Mouse (Mus musculus) yolk sac, embryonic 10.5 days (tissue): ENCODE data around the gene Dera.

ENCODE experiments used
- DNase-seq: peaks from one replicate; pipeline ENCODE4 v3.0.0-alpha.2; 2017; ENCODE audit warnings: low spot score

The Dera gene

DNA sequence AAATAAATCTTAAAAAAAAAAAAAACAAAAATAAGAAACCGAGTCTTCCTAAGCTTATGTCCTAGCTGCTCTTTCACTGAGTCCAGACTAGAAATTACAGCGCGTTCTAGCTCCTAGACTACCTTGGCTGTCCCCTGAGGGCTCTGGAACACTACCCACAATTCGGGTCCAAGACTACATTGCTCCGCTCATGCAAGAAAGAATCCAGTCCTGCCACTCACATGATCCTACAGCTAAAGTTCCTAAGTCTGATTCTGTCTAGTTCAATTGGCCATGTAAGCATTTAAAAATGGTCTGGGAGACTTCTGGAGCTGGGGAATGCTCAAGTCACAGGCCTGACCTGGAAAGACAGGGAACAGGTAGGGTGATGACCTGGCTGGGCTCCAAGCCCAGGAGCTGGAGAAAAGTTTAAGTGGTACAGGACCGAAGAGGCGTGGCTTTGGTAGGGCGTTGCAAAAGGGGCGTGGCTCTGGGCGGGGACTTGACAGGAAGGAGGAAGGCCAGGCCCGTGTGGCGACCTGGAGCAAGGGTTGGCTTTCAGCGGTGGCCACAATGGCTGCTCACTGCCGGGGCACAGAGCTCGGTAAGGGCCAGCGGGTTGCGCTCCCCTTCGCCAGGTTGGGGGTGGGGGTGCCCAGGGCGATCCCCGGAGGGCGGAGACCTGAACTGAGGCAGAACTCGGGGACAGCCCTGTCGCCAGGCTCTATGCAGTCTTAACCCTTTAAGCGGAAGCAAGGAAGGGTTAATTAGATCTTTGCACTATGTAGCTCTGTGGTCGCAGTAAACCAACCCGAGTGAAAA lies at the start of gene Dera:
Dera (plus strand) TSS at position 491 of the 801 bp plus-strand sequence.
- peak; percentile 93 for DNase-seq

- no peak for DNase-seq
Measured at GRCm38 (mm10) chr6:137706209-137706608, 48.1 kb upstream of the Dera start.

- peak; percentile 63 for DNase-seq
Measured at GRCm38 (mm10) chr6:137708726-137709405, 45.5 kb upstream of the Dera start.

GRCm38 (mm10) chr6:137710179-137711037 lies 43.9 kb upstream of the Dera start:
- no peak for DNase-seq

- DNase-seq, result no peak
Measured at GRCm38 (mm10) chr6:137712654-137713309, 41.6 kb upstream of the Dera start.

DNA sequence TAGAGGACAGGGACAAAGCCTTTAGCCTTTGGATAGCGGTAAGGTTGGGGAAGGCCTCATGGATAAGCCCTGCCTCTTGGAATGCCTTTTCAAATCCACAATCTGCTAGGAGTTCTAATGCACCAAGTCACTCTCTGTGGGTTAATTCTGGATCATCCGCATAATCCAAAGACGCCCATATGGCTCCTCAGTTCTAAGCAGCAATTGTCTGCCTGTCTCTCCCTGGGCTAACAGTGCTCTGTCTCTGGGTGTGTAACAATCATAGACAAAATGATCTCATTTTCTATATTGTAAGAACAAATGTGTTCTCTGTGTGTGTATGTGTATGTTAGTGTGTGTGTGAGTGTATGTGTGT lies 41.1 kb upstream of the Dera start:
- no peak for DNase-seq

- no peak for DNase-seq
Measured at GRCm38 (mm10) chr6:137716802-137717201, 37.5 kb upstream of the Dera start.

DNA sequence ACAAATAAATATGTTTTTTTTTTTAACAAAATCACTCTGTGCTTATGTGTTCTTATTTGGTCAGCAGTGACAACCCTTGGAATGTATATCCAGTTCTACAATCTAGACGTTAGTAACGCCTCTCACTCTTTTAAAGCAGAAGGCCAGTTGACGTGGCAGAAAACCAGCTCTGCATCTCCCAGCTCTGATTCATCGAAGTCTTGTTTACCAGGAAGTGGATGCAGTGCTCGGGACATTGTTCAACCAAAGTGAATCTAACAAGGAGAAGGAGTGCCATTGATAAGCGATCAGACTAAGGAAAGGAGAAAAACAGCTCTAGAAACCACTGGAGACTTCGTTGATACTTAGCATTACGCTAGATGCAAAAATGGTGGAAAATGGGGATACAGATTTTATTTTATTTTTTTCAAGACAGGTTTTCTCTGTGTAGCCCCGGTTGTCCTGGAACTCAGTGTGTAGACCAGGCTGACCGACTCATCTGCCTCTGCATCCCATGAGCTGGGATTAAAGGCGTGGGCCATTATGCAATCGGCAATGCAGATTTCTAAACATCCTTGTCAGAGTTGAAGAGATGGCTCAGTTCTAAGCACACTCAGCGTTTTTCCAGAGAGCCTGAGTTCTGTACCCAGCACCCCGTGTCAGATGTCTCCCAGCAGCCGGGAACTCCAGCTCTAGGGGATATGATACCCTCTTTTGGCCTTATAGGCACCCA lies 32.0 kb upstream of the Dera start:
- DNase-seq, result peak; percentile 26

GRCm38 (mm10) chr6:137723898-137724297 lies 30.4 kb upstream of the Dera start:
- DNase-seq, result no peak

GRCm38 (mm10) chr6:137734460-137734845 lies 19.9 kb upstream of the Dera start:
- no peak for DNase-seq

- peak; percentile 94 for DNase-seq
Measured at GRCm38 (mm10) chr6:137734846-137735609, 19.3 kb upstream of the Dera start, which contains the start of gene Strap. Strap (plus strand) TSS chr6:137735078.

DNA sequence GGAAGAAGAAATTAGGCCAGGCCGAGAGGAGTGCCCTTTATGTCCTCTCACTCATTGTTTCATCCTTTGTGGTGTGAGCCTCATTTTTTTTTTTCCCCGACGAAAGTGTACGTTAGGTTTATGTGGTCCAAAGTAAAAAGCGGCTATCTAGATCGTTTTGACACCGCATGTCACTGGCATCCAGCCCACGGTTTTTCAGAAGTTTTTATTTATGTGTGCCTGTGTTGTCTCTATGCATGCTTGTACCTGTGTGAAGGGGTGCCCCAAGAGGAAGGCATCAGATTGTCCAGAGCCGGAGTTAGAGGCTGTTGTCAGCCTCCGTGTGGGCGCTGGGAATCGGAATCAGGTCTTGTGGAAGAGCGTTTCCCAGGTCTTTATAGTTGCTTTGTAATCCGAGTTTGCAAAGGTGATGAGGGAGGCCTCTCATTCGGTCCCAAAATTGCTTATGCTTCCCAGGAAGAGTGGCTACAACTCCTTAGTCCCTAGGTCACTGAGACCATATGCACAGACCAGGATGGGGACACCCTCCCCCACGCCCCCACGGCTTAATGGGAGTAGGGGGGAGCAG lies 18.6 kb upstream of the Dera start:
- DNase-seq, result no peak

DNA sequence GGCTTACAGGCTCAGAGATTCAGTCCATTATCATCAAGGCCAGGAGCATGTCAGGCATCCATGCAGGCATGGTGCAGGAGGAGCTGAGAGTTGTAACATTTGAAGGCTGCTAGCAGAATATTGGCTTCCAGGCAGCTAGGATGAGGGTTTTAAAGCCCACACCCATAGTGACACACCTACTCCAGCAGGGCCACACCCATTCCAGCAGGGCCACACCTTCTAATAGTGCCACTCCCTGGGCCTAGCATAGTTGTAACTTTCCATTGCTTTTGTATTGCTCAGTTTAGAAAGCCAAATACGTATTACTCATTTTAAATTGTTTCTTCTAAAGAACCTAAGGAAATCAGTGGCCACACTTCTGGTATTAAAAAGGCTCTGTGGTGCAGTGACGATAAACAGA lies 13.4 kb upstream of the Dera start:
- no peak for DNase-seq

- no peak for DNase-seq
Measured at GRCm38 (mm10) chr6:137744700-137745099, 9.6 kb upstream of the Dera start.

DNA sequence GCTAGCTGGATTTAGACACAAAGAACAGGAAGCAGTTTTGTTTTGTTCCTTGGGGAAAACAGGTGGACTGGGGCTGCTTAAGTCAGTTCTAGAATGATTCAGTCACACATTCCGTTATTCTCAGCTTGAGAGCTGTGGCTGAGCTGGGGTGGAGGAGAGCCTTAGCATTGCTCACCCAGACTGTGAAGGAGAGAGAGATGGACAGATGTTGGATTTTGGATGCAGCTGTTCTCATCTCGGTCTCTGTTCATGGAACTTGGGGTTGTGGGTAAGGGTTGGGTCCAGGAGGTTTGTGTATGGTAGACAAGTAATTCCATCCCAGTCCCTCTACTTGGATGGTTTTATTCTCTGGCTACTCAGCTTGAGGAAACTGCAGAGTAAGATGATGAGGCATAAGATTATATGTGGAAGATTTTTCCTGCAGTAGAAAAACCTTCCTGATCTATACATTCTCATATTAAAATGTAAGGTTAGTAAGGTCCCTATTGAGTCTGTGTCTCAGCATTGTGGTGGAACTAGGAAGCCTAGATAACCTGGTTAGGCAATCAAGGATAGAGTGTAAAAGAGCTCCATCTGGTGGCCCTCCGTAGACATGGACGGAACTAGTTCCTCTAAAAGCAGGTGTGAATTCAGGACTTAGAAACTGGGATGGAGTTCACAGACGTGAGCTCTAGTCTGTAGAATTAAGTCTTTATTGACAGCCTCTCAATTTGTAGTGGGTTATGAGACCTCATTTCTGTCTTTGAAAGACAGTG lies 7.0 kb upstream of the Dera start:
- DNase-seq, result no peak

GRCm38 (mm10) chr6:137751551-137752274 lies 2.6 kb upstream of the Dera start:
- DNase-seq, result peak; percentile 79

GRCm38 (mm10) chr6:137752275-137752655 lies 2.1 kb upstream of the Dera start:
- no peak for DNase-seq

DNA sequence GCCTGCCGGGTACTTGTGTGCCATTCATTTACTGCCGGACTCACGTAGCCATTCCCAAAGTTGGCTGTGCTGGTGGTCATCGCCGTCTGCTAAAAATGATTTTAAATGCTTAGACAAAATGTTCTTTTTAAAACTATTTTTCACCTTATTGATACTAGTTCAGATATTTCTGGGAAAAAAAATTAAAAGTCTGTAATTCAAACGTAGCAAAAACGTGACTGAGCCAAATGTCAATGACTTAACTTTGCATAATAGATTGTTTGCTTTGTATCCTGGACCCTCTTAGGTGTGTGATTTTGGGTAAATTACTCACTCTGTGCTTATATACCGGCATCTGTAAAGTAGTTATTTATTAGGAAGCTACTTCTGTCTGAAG lies 499 bp downstream of the Dera start:
- DNase-seq, result no peak

GRCm38 (mm10) chr6:137756310-137756709 lies 2.0 kb downstream of the Dera start:
- DNase-seq, result no peak
